Mouse (Mus musculus): ENCODE measurements around the gene Fam217a.
"Not testable (repeated sequence)": the region's sequence is repeated elsewhere in the genome, so short reads cannot be mapped to it uniquely, and the experiment has no call there.

Fam217a gene

DNA sequence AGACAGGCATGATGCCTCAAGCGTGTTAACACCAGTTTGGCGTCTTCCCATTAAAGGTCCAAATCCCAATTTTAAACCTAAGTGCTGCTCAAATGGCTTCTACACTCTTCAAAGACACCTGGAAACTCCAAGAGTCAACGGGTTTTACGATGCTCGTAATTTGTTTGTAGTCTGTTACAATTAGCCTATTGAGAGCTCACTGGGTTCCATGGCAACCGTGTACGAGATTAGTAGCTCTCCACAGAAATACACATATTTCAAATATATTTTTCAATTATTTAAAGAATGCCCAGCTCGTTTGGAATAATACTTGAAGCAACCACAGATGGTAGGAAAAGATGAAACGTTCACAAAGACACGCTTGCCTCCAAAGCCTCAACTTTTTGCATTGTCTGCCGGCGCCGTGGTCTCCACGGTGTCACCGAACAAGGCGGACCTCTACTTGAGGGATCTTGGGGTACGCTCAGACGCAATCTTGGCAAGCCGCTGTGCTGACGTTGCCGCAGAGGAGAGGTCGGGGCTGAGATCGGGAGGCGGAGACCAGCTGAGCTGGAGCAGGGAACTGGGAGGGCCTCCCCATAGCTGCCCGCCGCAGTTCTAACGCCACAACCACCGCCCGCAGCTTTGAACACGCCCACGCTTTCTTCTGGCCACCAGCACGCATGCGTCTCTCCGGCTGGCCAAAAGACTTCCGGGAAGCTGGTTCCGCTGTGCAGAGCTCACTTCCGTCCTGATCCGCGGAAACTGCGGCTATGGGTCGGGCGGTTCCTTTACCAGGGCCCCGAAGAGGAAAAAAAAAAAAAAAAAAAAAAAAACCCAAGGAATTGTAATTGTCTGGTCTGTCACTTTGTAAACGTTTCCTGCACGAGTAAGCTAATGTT is 50.1 kb downstream of the Fam217a start:
- peak; percentile 63 for DNase-seq (ENCODE audit: low spot score)

DNA sequence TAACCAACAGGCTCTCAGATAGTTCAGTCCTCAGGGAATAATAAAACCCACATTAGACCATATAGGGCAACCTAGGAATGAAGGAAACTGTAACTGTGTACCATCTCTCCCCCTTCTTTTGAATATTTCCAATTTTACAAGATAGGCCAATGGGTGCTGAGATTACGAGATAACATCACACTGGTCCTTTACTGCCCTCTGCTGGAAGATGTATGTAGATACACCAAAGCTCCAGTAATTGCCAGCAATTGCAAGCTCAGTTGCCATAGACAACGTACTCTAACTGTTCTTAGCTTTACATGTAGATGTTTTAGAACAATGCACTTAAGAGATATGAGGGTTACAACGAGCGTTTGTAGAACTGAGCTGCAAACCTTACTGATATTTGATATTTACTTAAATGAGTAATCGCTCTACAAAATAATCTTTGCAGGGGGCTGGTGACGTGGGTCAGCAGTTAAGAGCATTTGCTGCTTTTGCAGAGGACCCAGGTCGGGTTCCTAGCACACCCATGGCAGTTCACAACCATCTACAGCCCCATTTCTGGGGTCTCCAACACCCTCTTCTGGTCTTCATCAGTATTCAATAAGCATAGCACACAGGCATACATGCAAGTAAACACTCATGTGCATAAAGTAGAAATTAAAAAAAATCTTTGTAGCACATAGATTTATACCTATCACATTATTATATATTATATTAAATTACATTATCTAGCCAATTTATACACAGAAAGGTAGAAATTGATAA is 59.5 kb downstream of the Fam217a start:
- DNase-seq (ENCODE audit: low spot score), result no peak

DNA sequence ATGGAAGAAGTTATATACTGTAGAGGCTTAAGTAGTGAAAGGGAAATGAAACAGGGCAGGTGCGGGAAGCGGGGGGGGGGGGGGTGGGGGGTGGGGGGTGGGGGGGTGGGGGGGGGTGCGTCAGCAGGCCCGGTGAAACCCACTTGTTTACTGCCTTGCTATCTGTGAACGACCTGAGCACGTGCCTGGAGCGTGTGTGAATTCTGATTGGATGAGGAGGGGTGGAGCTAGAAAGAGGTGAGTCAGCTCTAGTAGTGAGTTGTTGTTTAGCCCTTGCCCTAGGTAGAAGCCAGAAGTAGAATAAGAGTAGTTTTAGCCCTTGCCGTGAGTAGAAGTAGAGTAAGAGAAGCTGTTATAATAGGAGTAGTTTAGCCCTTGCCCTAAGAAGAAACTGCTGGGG is 62.9 kb downstream of the Fam217a start:
- not testable (repeated sequence) for DNase-seq (ENCODE audit: low spot score)
